Mouse (Mus musculus): ENCODE results near the gene Pcif1. TPM values are rescaled to one million over a fixed set of nuclear protein-coding genes. Genes with fewer than 3 reads are reported as not detected.

Pcif1 gene
- polyA plus RNA-seq (2014; fragmentation: Nextera tagmentation; extraction: Ambion mirVana), result 70.6 and 87.3 TPM in 2 replicates

DNA sequence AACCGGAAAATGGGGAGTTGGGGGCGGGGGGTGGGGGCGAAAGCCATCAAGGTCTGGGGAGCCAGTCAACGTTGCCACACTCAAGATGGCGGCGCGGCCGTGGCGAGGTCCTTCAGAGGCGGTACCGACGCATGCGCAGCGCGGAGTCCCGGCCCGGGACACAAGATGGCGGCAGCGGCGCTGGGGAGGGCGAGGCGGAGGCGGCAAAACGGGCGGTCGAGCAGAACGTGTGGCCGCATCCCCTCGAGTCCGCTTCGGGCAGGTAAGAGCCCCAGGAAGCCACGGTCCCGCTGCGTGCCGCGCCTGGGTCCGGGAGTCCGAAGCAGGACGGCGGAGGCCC lies at the start of gene Pcif1:
Gene Pcif1 (plus strand): TSS at position 77 of the 340 bp plus-strand sequence.
- H3K4me3 ChIP-seq (ENCODE audit: low read depth, low read length), result peak within 1 kb of the TSS; percentile 97
- peak within 1 kb of the TSS; percentile 100 for H3K27ac ChIP-seq (ENCODE audit: low read length)
- peak; percentile 77 for ATAC-seq (ENCODE audit: insufficient number of reproducible peaks, insufficient read depth, low FRiP score, low read depth)
- peak within 1 kb of the TSS; percentile 89 for H3K4me2 ChIP-seq (replicated peaks; ENCODE audit: low read depth, low read length)
- H3K27me3 ChIP-seq (ENCODE audit: control insufficient read depth, insufficient read depth, low read length), result no peaks in the 10 kb centered on the region
- peaks cover 15% of the 10 kb centered on the region; the same call in 1 of the 2 replicates for H3K4me1 ChIP-seq (ENCODE audit: control insufficient read depth, insufficient read depth, low read length)
- under 1% methylated on average over 40 of the region's 40 CpGs for WGBS
- peak within 1 kb of the TSS; percentile 100 for H3K9ac ChIP-seq (replicated peaks; ENCODE audit: low read depth, low read length)
- H3K36me3 ChIP-seq (ENCODE audit: control insufficient read depth, insufficient read depth, low read length), result peaks cover 17% of the 10 kb centered on the region; the same call in 1 of the 2 replicates
- no peaks in the 10 kb centered on the region for H3K9me3 ChIP-seq (ENCODE audit: control insufficient read depth, low read depth, low read length)

DNA sequence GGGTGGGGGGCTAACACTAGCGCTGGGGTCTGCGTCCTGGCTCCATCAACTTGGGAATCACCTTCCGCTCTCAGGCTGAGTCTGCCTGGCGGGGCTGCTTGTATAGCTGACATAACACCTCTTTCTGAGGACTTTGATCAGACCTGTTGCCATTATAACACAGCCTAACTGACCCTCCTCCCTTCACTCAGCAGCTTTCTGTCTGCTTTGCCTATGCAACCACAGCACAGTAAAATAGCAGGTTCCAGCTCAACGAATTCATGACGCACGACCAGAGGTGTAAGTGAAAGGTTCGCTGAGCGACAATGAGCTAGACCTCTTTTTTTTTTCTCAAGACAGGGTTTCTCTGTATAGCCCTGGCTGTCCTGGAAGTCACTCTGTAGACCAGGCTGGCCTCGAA lies 48.1 kb upstream of the Pcif1 start:
- no peaks in the 10 kb centered on the region for H3K9me3 ChIP-seq (ENCODE audit: control insufficient read depth, low read depth, low read length)
- no peak overlapping the region for H3K9ac ChIP-seq (replicated peaks; ENCODE audit: low read depth, low read length)
- WGBS, result 86% methylated on average over 10 of the region's 10 CpGs

DNA sequence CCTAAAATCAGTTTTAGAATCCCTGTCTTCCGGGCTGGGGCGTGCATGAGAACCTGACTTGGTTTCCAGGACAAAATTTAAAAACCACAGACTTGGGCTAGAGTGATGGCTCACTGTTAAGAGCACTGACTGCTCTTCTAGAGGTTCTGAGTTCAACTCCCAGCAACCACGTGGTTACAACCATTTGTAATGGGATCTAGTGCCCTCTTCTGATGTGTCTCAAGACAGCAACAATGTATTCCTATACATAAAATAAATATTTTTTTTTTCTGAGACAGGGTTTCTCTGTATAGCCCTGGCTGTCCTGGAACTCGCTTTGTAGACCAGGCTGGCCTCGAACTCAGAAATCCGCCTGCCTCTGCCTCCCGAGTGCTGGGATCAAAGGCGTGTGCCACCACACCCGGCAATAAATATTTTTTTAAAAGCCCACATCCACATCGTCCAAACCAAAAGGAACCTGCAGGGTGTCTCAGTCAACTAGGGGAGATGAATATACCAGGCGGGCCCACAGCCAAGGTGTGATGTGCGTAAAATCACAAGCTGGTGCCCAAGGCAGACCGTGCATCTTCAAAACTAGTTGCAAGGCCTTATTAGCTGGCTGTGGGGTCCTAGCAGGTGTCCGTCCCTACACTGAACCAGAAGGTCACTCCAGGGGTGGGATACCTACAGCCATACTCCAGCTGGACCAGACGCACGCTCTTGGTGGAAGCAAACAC lies 46.9 kb upstream of the Pcif1 start:
- Histone ChIP-seq H3K4me2 (replicated peaks; ENCODE audit: low read depth, low read length) (peak overlapping the region; percentile 98), H3K27ac (ENCODE audit: low read length) (peak overlapping the region; percentile 85), H3K9ac (replicated peaks; ENCODE audit: low read depth, low read length) (peak overlapping the region; percentile 67; the same call in 1 of the 2 replicates), H3K27me3 (ENCODE audit: control insufficient read depth, insufficient read depth, low read length) (no peaks in the 10 kb centered on the region), H3K36me3 (ENCODE audit: control insufficient read depth, insufficient read depth, low read length) (peaks cover 12% of the 10 kb centered on the region), H3K4me1 (ENCODE audit: control insufficient read depth, insufficient read depth, low read length) (peaks cover 9% of the 10 kb centered on the region; the same call in 1 of the 2 replicates), H3K9me3 (ENCODE audit: control insufficient read depth, low read depth, low read length) (no peaks in the 10 kb centered on the region), H3K4me3 (ENCODE audit: low read depth, low read length) (peak overlapping the region; percentile 78)
- 65% methylated on average over 16 of the region's 16 CpGs for WGBS
- no peak for ATAC-seq (ENCODE audit: insufficient number of reproducible peaks, insufficient read depth, low FRiP score, low read depth)

More for the DNA sequence above, 48.1 kb upstream of the Pcif1 start:
- no peak for ATAC-seq (ENCODE audit: insufficient number of reproducible peaks, insufficient read depth, low FRiP score, low read depth)
- Histone ChIP-seq H3K36me3 (ENCODE audit: control insufficient read depth, insufficient read depth, low read length) (peaks cover 18% of the 10 kb centered on the region), H3K27me3 (ENCODE audit: control insufficient read depth, insufficient read depth, low read length) (no peaks in the 10 kb centered on the region), H3K4me3 (ENCODE audit: low read depth, low read length) (no peak overlapping the region), H3K4me1 (ENCODE audit: control insufficient read depth, insufficient read depth, low read length) (peaks cover 9% of the 10 kb centered on the region; the same call in 1 of the 2 replicates), H3K4me2 (replicated peaks; ENCODE audit: low read depth, low read length) (no peak overlapping the region), H3K27ac (ENCODE audit: low read length) (no peak overlapping the region)

DNA sequence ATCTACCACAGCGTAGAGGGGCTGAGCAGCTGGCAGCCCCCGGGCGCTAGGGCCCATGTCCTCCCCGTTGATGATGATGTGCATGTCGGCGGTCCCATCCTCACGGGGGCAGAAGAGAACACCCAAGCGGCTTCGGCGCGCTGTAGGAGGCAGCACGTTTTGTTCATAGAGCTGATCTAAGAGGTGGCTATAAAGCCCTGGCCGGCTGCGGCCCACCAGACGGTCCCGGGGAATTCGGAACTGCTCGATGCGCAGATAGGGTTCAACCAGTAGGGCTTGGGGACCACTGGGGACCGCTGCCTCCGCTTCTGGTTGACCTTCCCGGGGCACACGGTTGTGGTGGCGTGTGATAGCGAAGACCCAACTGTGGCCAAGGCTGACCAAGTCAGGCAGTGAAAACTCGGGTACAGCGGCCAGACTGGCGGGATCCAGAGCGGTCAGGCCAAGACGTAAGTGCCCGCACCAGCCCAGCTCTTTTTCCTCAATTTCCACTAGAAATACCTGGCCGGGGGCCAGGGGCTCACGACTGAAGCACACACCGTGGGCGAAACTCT lies 46.3 kb upstream of the Pcif1 start, which contains the start of gene Ctsa:
Gene Ctsa (plus strand): TSS at position 126 of the 554 bp plus-strand sequence.
- peaks cover 9% of the 10 kb centered on the region; the same call in 1 of the 2 replicates for H3K4me1 ChIP-seq (ENCODE audit: control insufficient read depth, insufficient read depth, low read length)
- H3K4me3 ChIP-seq (ENCODE audit: low read depth, low read length), result peak within 1 kb of the TSS; percentile 78
- WGBS, result under 1% methylated on average over 35 of the region's 35 CpGs
- peak; percentile 82 for ATAC-seq (ENCODE audit: insufficient number of reproducible peaks, insufficient read depth, low FRiP score, low read depth)
- peak within 1 kb of the TSS; percentile 85 for H3K27ac ChIP-seq (ENCODE audit: low read length)
- H3K9ac ChIP-seq (replicated peaks; ENCODE audit: low read depth, low read length), result peak within 1 kb of the TSS; percentile 67
- peaks cover 6% of the 10 kb centered on the region for H3K36me3 ChIP-seq (ENCODE audit: control insufficient read depth, insufficient read depth, low read length)
- no peaks in the 10 kb centered on the region for H3K27me3 ChIP-seq (ENCODE audit: control insufficient read depth, insufficient read depth, low read length)
- H3K4me2 ChIP-seq (replicated peaks; ENCODE audit: low read depth, low read length), result peak within 1 kb of the TSS; percentile 98
- H3K9me3 ChIP-seq (ENCODE audit: control insufficient read depth, low read depth, low read length), result no peaks in the 10 kb centered on the region

DNA sequence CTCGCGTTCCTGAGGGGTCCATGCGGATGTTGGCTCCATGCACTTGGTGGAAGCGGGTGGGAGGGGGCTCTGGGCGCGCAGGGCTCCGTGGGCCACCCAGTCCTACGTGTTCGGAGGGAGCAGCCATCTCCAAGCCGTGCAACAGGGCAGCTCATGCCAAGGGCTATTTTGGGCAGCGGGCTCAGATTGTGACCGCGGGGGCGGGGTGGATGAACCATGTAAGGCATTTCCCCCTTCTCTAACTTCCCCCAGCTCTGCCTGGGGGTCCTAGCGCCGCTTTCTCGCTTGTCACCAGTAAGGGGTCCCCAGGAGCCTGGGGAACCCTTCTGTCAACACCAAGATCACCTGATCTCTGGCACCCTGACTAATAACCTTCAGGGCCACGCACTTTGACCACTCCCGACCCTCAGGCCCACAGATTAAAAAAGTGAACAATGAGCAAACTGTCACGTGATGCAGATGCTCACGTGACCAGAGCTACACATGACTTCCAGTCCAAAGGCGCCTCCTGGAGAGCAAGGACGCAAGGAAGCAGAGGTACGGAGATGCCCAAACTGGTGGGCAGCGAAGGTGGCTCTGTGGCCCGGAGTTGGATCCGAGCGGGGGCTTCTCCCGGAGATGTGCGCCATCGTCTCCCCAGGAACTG lies 45.7 kb upstream of the Pcif1 start, which contains the start of gene Neurl2:
Gene Neurl2 (minus strand): TSS at position 143 of the 646 bp plus-strand sequence.
- Histone ChIP-seq H3K4me1 (ENCODE audit: control insufficient read depth, insufficient read depth, low read length) (peaks cover 9% of the 10 kb centered on the region; the same call in 1 of the 2 replicates), H3K9ac (replicated peaks; ENCODE audit: low read depth, low read length) (peak within 1 kb of the TSS; percentile 67), H3K4me3 (ENCODE audit: low read depth, low read length) (peak within 1 kb of the TSS; percentile 78), H3K4me2 (replicated peaks; ENCODE audit: low read depth, low read length) (peak within 1 kb of the TSS; percentile 98), H3K27me3 (ENCODE audit: control insufficient read depth, insufficient read depth, low read length) (no peaks in the 10 kb centered on the region), H3K27ac (ENCODE audit: low read length) (peak within 1 kb of the TSS; percentile 85), H3K36me3 (ENCODE audit: control insufficient read depth, insufficient read depth, low read length) (peaks cover 5% of the 10 kb centered on the region), H3K9me3 (ENCODE audit: control insufficient read depth, low read depth, low read length) (no peaks in the 10 kb centered on the region)
- peak; percentile 74 for ATAC-seq (ENCODE audit: insufficient number of reproducible peaks, insufficient read depth, low FRiP score, low read depth)
- under 1% methylated on average over 31 of the region's 31 CpGs for WGBS

DNA sequence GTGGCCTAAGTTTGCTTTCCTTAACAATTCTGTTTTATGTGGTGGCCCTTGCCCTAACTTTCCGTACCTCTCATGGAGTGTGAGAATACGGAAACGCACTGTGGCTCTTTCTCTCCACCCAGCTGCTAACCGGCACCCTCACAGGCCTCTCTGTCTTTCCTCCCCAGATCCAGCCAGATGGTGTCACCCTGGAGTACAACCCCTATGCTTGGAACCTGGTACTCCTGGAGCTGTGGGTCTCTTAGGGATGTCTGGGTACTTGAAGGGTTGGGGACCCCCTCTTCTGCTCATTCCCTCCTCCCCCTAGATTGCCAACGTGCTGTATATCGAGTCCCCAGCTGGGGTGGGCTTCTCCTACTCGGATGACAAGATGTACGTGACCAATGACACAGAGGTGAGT lies 44.6 kb upstream of the Pcif1 start:
- ATAC-seq (ENCODE audit: insufficient number of reproducible peaks, insufficient read depth, low FRiP score, low read depth), result no peak
- Histone ChIP-seq H3K36me3 (ENCODE audit: control insufficient read depth, insufficient read depth, low read length) (peaks cover 11% of the 10 kb centered on the region), H3K4me1 (ENCODE audit: control insufficient read depth, insufficient read depth, low read length) (peaks cover 9% of the 10 kb centered on the region; the same call in 1 of the 2 replicates), H3K9me3 (ENCODE audit: control insufficient read depth, low read depth, low read length) (no peaks in the 10 kb centered on the region), H3K4me3 (ENCODE audit: low read depth, low read length) (peak overlapping the region; percentile 78), H3K9ac (replicated peaks; ENCODE audit: low read depth, low read length) (peak overlapping the region; percentile 67), H3K27me3 (ENCODE audit: control insufficient read depth, insufficient read depth, low read length) (no peaks in the 10 kb centered on the region), H3K27ac (ENCODE audit: low read length) (no peak overlapping the region), H3K4me2 (replicated peaks; ENCODE audit: low read depth, low read length) (peak overlapping the region; percentile 98)
- WGBS, result 50% methylated on average over 8 of the region's 8 CpGs

DNA sequence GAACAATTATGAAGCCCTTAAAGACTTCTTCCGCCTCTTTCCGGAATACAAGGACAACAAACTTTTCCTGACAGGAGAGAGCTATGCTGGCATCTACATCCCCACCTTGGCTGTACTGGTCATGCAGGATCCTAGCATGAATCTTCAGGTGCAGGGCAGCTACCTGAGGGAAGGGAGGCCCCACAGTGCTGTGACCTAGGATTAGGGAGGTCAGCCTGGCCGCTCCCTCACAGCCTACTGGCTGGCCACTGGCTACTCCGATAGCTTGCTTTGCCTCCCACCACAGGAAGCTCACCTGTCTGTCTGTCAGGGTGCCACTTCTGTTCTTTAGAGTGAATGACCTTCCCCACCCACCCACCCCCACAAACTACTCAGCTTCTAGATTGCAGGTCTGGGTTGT lies 43.9 kb upstream of the Pcif1 start:
- H3K36me3 ChIP-seq (ENCODE audit: control insufficient read depth, insufficient read depth, low read length), result peaks cover 18% of the 10 kb centered on the region
- H3K9me3 ChIP-seq (ENCODE audit: control insufficient read depth, low read depth, low read length), result no peaks in the 10 kb centered on the region
- H3K27ac ChIP-seq (ENCODE audit: low read length), result no peak overlapping the region
- H3K27me3 ChIP-seq (ENCODE audit: control insufficient read depth, insufficient read depth, low read length), result no peaks in the 10 kb centered on the region
- peaks cover 9% of the 10 kb centered on the region; the same call in 1 of the 2 replicates for H3K4me1 ChIP-seq (ENCODE audit: control insufficient read depth, insufficient read depth, low read length)
- ATAC-seq (ENCODE audit: insufficient number of reproducible peaks, insufficient read depth, low FRiP score, low read depth), result no peak
- H3K4me3 ChIP-seq (ENCODE audit: low read depth, low read length), result no peak overlapping the region
- 88% methylated on average over 4 of the region's 4 CpGs for WGBS
- no peak overlapping the region for H3K9ac ChIP-seq (replicated peaks; ENCODE audit: low read depth, low read length)
- H3K4me2 ChIP-seq (replicated peaks; ENCODE audit: low read depth, low read length), result no peak overlapping the region; the same call in 1 of the 2 replicates

DNA sequence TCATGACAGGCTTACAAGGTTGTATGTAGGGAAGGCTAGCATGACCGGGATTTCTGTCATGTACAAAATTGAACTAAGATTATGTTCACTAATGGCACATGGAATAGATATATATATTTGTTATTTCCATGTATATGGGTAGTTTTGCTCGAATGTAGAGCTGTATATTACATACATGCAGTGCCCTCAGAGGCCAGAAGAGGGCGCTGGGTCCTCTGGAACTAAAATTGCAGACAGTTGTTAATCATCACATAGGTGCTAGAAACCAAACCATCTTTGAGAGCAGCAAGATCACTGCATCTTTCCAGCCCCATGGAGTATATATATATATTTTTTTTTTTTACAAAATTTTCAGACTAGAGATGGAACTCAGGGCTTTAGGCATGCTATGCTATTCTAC lies 33.3 kb upstream of the Pcif1 start:
- no peak overlapping the region for H3K4me2 ChIP-seq (replicated peaks; ENCODE audit: low read depth, low read length)
- H3K4me3 ChIP-seq (ENCODE audit: low read depth, low read length), result no peak overlapping the region
- no peak overlapping the region for H3K27ac ChIP-seq (ENCODE audit: low read length)
- no peak overlapping the region for H3K9ac ChIP-seq (replicated peaks; ENCODE audit: low read depth, low read length)
- 52% methylated on average over 3 of the region's 3 CpGs for WGBS
- H3K36me3 ChIP-seq (ENCODE audit: control insufficient read depth, insufficient read depth, low read length), result no peaks in the 10 kb centered on the region
- H3K27me3 ChIP-seq (ENCODE audit: control insufficient read depth, insufficient read depth, low read length), result no peaks in the 10 kb centered on the region
- no peaks in the 10 kb centered on the region for H3K4me1 ChIP-seq (ENCODE audit: control insufficient read depth, insufficient read depth, low read length)
- ATAC-seq (ENCODE audit: insufficient number of reproducible peaks, insufficient read depth, low FRiP score, low read depth), result no peak
- H3K9me3 ChIP-seq (ENCODE audit: control insufficient read depth, low read depth, low read length), result no peaks in the 10 kb centered on the region

Data from stomach, embryonic 14.5 days (tissue).